Mouse (Mus musculus) heart, postnatal 14 days (tissue): ENCODE results near the gene Srgap1. TPM values are rescaled to one million over a fixed set of nuclear protein-coding genes. Genes with fewer than 3 reads are reported as not detected.

Experiments used
- DNase-seq, 2 experiments: peaks; one replicate each; pipeline ENCODE4 v3.0.0; 2021 to 2022
- intact Hi-C: fragments of 180-260 bp; cut with DNase I; formaldehyde crosslinking; loops from one replicate; pipeline ENCODE4 v1.15.1; 2025
- total RNA-seq, 2 experiments: library from RNA; stranded (reverse); gene quantifications; 2 replicates each; pipeline ENCODE4 v1.2.3; 2021

The Srgap1 gene
- total RNA-seq, 2 experiments from 2014 or later: 4.0 to 4.6 TPM

DNA sequence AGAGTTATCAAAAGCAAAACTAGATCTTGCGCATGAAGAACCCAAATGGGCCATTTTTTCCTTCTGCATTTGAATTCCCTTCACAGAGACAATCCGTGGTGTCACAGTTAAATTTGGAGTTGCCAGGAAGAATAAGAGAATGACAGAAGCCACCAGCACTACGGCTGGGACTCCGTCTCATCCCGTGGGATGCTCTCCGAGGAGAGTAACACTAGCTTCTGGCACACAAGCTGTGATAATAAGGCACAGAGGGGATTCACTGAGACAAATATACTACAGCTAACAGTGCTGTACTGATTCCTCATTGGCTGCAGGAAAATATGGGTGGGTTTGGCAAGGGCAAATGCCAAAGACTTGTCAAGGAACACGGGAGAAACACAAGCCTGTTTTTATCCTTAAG lies 201.4 kb downstream of the Srgap1 start:
- intact Hi-C loops: no loop called here
- DNase-seq: no peak

- peak; percentile 54 to 73 for DNase-seq
- intact Hi-C loops: loop anchor here (2.0 to 10.0 kb wide), 3 partner anchors 65 to 209 kb away; partner anchors contain the start of gene Srgap1
These were observed 209.8 kb downstream of the Srgap1 start for GRCm38 (mm10) chr10:121837166-121837898.

DNA sequence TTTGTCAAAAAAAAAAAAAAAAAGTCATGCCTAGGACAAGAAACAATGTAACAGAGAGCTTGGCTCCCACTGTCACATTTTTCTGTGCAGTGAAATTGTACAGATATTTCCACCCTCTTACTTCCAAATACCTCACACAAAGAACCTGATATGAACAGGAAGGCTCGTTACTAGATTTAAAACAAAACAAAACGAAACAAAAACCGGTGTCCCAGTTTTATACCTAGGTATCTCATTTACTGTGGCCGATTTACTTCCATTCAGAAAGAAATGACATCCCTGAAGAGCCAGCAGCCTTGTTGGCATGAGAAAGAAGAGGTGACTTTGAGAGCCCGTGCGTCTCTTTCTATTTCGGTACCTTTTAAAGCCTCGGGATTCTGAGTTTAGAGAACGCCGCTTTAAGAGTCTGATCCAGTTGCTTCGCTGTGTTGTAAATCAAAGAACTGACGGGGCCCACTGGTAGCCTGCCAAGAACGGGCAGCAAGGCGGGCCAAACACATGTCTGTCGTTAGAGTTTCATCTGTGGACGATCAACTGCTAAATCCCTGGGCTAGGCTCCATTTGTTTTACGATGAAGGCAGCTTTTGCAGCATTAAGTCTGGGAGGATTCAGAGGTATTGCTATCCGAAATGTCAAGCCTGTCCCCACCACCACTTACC lies 210.5 kb downstream of the Srgap1 start:
- peak; percentile 75 to 78 for DNase-seq
- intact Hi-C loops: loop anchor here (2.0 to 10.0 kb wide), 3 partner anchors 66 to 210 kb away; partner anchors contain the start of gene Srgap1

DNA sequence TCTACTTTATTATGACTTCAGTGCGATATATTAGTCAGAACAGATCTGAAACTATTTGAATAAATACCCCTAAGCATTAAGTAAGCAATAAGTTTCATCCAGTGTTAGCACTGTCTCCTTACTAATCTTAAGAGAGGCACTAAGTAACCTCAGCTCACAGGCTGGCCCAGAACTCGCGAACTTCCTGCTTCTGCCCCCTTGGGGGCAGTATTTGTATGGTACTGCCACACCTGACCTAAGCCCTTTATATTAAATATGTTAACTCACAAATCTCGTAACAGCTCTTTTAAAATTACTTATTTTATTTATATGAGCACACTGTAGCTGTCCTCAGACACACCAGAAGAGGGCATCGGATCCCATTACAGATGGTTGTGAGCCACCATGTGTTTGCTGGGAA lies 213.7 kb downstream of the Srgap1 start:
- peak in 1 of 2 experiments; percentile 15 for DNase-seq
- intact Hi-C loops: loop anchor here (10.0 kb wide), 1 partner anchor 129 kb away; no protein-coding TSS in a partner anchor

DNA sequence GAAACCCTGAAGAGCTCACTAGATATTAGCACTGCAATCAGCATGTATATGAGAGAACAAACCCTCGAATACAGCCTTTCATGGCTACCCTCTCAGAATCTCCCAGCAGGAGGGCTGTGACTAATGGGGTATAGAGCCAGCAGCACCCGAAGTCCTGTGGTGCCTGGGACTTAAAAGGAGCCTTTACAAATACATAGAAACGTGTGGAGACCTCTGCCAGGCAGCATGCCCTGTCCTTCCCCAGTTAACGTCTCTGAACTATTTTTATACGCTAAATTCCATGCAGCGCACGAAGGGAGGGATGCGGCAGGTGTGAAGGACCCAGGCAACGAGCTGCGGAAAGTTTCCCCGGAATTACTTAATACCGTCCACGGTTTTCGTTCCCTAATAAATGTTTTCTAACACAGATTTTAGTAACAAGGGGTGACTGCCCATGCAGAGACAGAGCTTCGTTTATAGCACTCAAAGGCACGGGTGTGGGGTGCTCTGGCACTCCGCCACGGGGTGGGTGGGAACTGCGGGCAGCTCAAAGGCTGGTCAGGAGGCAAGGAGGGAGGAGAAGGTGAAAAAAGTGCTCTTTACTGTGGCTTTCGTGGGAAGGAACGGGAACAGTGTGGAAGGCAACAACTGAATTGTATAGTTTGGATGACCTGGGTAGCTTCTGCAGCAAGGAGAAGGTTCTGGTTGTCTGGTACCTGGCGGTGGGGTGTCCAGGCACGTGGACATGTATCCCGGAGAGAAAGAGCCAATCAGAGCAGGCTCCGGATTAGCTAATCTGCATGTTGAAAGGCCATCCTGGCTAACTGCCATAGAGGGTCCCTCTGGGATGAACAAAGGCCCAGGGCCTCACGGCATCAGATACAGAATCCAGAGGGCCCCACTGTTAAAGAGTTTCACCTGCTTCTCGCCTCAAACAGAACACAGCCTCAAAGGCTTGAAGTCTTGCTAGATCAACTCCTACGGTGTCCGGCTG lies 216.5 kb downstream of the Srgap1 start:
- intact Hi-C loops: loop anchor here (10.0 kb wide), 1 partner anchor 126 kb away; no protein-coding TSS in a partner anchor
- no peak for DNase-seq

DNA sequence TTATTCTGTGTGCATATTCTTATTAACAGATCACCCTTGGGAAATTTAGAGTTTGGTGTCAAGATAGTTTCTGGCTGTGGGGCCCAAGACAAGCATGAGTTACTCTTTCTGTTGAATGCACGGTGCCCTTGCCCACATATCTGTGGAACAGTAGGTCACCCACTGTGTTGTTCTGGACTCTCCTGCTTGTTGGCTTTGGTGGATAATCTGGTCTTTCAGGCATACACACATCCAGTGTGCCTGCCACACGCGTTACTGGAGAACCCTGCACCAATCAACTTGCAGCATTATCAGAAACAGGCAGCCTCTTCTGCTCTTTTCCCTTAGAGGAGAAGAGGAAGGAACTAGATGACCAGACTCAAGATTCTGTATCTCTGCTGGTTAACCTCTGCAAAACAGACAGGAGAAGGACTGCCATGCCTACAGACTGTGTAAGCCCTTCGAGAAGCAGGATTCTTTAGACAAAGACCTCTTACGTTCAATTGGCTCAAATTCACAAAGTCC lies 217.3 kb downstream of the Srgap1 start:
- intact Hi-C loops: loop anchor here (10.0 kb wide), 1 partner anchor 125 kb away; no protein-coding TSS in a partner anchor
- no peak for DNase-seq

DNA sequence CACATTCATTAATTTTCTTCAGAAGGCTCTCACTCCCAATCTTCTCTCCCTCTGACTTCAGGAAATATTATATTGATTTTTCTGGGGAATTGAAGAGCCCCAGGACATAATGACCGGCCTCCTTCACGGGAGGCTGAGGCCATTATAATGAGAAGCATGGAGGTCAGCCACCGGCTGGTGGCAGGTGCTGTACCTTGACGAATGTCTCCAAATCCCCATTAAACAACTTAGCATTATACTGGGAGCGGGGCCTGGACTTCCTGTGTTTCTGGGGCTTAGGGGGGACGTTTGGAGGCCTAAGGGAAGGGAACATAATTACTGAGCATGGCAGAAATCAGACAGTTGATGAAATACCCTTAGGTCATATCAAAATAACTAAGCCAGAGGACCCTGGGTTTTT lies 218.1 kb downstream of the Srgap1 start:
- DNase-seq: no peak
- intact Hi-C loops: no loop called here

DNA sequence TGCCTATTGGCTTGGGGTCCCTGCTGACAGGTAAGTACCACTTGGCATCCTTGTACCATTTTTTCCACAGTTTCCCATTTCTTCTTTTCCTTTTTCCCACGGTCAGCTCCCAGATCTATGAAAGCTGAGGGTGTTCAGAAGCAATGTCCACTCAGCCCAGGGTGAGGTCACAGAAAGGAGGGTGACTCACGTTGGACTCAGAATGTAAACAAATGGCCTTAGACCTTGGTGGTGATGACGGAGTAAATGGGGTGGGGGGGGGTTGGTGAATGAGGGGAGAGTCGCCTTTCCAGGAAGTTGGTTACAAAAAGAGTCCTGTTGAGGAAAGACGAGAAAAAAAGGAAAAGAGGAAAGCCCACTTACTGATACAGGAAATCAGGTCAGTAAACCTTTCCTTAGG lies 224.4 kb downstream of the Srgap1 start:
- intact Hi-C loops: no loop called here
- DNase-seq: no peak

- intact Hi-C loops: no loop called here
- DNase-seq: no peak
These were observed 226.3 kb downstream of the Srgap1 start for GRCm38 (mm10) chr10:121820846-121821245.

DNA sequence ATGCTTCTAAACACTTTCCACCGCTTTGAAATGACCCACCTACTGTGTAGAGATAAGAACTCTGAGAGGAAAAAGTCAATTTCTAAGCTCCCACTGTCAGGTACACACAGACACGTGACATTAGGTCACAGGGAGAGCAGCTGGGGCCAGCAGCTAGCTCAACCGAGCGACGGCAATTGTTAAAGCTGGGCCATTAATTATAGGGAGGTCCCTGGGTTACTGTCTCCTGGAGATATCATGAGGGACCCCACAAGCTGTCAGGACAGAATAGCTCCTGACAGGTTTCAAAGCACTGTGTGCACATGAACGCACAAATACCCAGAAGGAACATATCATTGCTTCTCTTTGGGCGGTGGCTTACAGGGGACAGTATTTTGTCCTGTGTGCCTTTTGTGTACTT lies 229.1 kb downstream of the Srgap1 start:
- intact Hi-C loops: no loop called here
- no peak for DNase-seq

DNA sequence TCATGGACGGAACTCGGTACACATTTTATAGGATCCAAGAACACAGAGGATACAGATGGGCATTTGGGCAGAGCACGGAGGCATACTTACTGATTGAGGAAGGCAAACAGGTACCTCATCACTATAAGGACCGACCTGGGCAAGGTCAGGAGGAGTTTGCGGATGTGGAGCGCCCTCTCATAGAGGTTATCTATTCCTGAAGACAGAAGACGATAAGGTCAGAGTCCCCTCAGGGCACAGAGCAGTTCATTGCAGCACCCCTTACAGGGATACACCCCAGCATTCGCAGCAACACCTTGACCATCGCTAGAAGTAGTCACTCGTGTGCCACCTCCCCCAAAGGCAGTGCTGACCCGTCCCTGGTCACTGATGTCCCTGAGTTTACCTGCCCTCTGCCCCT lies 239.3 kb downstream of the Srgap1 start:
- intact Hi-C loops: no loop called here

GRCm38 (mm10) chr10:121806806-121807205 lies 240.3 kb downstream of the Srgap1 start:
- intact Hi-C loops: no loop called here
- no peak for DNase-seq

More for the DNA sequence above, 239.3 kb downstream of the Srgap1 start:
- no peak for DNase-seq

- intact Hi-C loops: no loop called here
- DNase-seq: no peak
These were observed 241.2 kb downstream of the Srgap1 start for GRCm38 (mm10) chr10:121805933-121806341.

- DNase-seq: no peak
- intact Hi-C loops: no loop called here
These were observed 242.6 kb downstream of the Srgap1 start for GRCm38 (mm10) chr10:121804551-121804950.

GRCm38 (mm10) chr10:121800041-121800440 lies 247.1 kb downstream of the Srgap1 start:
- no peak for DNase-seq
- intact Hi-C loops: no loop called here

GRCm38 (mm10) chr10:121796027-121796802 lies 250.9 kb downstream of the Srgap1 start:
- intact Hi-C loops: no loop called here
- peak in 1 of 2 experiments; percentile 5 for DNase-seq

GRCm38 (mm10) chr10:121794486-121794885 lies 252.6 kb downstream of the Srgap1 start:
- no peak for DNase-seq
- intact Hi-C loops: no loop called here

- intact Hi-C loops: no loop called here
- DNase-seq: no peak
These were observed 254.5 kb downstream of the Srgap1 start for GRCm38 (mm10) chr10:121792661-121793060.

- no peak for DNase-seq
- intact Hi-C loops: no loop called here
These were observed 257.0 kb downstream of the Srgap1 start for GRCm38 (mm10) chr10:121790078-121790477.
